Mouse (Mus musculus) frontal cortex, postnatal 10 days (tissue): Measurements from ENCODE around the gene Cdh23.

Source experiments
- DNase-seq, 2 experiments: peaks; one replicate each; pipeline ENCODE4 v3.0.0; 2022; ENCODE audit warnings: low spot score in 2 of 2, mixed read lengths in 1 of 2

Cdh23 gene

DNA sequence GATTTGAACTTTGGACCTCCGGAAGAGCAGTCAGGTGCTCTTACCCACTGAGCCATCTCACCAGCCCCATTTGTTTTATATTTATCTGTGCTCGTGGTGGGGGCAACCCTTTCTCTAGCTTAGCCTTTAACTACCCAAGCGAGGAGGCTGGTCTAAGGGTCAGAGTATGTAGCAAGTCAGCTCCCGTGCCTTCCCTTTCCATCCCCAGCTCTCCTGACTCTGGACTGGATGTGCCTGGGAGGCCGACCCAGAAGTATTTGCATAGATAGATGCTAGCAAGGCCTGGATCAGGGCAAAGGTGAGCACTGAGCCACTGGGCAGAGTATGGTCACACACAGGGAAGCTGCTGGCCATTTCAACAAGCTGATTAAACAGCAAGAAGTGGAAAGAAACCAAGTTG, 12.5 kb upstream of the Cdh23 start:
- no peak for DNase-seq

DNA sequence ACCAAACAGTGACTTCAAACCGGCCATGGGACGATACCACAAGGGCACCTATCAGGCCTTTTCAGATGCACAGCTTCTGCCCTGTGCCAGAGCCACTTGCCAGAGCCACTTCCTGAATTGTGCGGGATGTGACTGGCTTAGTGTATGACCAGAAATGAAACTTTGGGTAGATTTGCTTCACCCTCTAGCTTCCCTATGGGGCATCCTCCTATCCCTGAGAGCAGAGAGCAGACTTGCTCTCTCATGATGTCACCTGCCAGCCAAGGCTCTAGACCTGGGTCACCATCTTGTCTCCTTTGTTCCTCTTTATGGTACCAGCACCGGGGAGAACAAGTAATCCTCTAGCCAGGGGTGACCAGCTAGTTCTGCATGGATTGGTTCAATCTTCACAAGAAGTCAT, 10.0 kb upstream of the Cdh23 start:
- DNase-seq, result no peak

DNA sequence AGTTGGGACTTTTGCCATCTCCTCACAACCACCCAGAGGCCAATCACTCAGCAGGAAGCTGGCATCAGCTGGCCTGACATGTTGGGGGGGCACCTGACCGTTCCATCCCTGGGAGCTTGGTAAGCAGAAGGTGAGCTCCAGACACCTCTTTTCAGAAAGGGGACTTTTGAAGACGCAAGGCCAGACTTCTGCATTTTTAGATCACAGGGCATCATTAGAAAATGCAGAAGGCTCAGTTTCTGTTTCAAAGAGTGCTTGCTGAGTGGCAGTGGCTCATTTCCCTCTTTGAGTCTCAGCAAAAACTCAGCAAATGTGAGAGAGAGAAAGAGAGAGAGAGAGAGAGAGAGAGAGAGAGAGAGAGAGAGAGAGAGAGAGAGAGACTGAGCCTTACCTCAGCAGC, 8.8 kb upstream of the Cdh23 start:
- DNase-seq, result no peak

DNA sequence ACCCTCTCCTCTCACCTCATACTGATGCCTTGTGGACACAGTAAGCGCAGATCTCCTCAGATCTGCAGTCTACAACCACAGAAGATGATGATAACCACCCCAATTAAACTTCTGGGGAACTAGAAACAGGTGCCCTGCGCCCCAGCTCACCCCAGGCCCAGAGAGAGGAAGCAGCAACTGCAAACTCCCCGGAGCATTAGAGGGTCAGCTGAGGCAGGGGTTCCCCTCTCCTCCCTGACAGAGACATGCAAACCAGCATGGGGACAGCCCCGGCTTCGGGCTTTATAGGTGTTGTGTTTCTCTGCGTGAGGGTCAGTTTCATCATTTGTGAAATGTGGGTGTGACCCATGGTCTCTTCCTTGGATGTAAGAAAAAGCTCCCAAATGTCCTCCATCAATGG, 1.5 kb upstream of the Cdh23 start:
- no peak for DNase-seq

DNA sequence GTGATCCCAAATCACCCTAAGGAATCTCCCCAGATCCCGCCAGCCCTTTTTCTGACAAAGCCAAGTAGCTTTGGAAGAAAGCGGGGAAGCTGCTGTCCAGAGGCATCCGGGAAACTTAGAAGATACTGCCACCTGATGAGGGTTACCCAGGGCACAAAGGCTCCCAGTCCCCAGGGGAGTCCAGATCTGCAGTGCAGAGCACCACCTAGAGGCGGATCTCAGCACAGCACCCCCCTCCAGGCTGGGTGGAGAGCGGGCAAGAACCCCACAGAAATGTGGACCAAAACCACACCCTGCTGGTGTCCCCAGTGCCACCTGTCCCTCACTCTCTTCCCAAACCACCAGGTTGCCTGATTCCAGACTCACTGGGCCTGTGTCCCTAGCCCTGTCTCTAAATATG, 685 bp upstream of the Cdh23 start:
- peak in 1 of 2 experiments; percentile 61 for DNase-seq

DNA sequence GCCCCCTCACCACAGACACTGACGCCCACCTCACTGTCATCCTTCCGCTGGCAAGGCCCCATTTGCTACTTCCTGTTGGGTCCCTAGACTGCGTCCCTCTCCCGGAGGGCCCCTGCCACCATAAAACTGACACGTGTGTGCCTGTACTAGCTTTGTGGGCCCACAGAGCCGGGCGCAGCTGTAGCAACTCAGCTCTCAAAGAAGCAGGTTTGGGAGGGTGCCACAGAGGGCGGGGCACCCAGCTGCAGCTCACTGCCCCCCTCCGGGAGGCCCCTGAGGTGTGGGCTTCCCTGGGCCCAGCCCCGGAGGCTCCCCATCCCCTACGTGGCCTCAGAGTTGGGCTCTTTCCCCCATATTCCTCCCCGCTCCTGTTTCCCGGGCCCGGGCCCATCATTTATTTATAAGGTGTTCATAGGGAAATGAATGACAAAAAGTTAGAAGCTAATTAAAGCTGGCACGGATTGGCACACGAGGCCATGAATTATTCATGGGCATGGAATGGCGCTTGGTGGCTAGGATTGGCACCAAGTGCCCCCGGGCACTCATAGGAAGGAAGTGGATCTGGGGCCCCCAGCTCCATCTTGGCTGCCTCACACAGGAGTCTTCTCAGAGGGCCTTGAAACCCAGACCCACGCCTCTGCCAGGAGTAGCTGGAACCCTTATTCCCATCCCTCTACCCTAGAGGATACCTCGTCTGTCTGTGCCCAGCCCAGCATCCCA, 4.5 kb downstream of the Cdh23 start:
- peak; percentile 21 to 32 for DNase-seq

DNA sequence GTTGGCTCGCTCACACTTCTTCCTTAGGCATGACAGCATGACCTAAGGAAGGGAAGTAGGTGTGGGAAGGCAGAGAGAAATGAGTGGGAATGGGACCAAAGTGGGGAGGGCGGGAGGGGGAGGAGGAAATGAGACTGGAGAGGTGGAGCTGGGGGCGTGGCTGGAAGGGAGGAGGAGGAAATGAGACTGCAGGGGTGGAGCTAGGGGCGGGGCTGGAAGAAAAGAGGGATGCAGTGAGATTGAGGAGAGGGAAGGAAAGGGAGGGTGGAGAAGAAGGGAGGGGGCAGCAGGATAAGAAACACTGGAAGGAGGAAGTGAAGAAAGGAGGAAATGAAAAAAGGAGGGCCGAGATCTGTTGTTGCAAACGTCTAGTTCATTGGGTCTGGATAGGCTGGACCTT, 5.3 kb downstream of the Cdh23 start:
- DNase-seq, result no peak

DNA sequence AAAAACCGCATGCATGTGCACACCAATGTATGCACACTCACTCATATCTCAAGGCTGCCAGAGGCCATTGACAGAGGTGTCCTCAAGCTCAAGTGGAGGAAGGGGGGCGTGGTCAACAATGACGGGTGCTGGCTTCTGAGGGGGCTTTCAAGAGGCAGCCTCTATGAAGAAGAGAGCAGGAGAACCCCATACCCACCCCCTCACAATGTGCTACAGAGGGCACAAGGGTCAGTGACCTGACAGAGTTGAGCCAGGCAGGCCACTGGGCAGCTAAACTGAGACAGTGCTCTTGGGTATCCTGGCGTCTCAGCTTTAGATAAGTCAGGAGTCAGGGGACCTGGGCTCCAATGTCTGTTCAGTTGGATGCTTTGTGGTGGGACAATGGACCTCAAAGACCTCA, 6.9 kb downstream of the Cdh23 start:
- DNase-seq, result no peak

DNA sequence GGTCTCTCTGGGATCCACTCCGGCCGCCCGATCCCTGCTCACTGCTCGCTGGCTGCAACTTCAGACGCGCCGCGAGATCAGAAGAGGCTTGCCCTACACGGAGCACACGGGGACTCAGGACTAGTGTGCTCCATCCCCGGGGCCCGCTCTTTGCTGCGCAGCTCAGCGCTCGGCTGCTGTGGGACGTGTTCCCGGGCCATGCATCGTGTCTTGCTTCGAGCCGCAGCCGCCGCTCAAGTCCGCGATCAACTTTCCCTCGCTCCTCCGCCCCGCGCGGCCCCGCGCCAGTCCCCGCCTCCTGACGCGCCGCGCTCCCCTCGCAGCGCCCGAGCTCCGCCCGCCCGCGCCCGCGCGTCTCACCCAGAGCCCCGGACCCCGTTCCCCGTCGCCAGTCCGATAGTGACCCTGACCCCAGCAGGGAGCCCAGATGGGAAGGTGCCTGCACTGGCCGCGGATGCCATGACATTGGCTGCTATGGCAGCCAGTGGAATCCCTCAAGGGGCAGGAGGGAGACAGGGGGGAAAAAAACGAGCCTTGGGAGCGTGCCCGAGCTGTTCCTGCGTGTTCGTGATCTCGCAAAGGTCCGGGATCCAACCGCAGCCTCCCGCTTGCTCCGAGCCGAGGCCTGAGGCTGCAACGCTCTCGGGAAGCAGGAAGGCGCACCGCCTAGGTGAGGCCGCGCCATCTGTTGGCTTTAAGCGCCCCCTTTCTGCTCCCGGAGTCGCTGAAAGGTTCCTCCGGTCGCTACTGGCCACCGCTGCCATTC, 9.1 kb downstream of the Cdh23 start:
- peak in 1 of 2 experiments; percentile 46 for DNase-seq

DNA sequence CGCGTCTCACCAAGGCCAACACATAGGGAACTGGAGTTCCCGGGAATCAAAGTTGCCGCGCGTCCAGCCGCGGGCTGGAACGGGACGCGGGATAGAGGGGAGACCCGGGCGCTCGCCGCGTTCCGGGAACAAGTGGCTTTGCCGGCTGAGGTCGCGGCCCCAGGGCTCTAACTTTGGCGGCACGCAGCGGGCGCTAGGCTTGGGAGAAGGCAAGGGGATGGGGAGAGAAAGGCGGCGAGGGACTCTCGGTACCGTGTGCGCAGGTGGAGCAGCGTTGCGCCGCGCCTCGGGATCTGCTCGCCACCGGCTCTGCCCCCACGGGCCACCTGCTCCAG, 9.7 kb downstream of the Cdh23 start:
- DNase-seq, result no peak

DNA sequence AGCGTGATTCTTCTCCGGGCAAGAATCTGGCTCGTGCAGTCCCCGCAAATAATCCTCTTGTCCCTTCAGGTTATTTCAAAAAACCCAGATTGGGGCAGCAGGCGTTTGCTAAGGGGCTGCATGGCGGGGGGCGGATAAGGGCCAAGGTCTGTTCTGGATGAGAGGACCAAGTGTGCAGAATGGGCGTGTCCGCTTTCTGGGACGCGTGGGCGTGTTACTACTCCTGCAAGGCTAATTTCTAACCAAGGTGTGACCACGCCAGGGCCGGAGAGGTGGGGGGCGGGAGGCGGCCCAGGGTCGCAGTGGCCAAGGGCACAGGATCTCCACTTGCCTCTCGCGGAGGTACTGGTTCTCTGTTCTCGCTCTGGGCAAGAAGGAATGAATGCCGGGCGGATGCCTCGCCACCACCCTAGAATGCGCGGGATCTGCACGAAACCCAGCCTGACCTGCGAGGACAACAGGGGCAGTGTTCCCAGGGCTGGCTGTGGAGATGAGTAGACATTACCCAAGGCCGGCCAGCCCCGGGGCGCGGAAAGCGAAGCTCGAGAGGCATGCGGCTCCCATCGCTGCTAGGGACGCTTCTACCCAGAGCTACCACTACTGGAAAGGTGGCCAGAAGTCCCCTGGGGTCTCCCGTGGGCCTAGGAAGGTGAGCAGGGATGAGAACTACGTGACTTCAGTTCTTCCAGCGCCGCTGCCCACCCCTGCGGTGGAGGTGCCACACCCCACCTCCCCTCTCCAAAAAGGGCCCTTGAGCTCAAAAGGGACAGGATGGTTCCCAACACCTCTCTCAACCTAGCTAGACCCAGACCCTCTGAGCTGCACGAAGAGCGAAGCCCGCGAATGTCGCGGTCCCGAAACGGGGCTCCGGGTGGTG, 10.3 kb downstream of the Cdh23 start:
- DNase-seq, result no peak

DNA sequence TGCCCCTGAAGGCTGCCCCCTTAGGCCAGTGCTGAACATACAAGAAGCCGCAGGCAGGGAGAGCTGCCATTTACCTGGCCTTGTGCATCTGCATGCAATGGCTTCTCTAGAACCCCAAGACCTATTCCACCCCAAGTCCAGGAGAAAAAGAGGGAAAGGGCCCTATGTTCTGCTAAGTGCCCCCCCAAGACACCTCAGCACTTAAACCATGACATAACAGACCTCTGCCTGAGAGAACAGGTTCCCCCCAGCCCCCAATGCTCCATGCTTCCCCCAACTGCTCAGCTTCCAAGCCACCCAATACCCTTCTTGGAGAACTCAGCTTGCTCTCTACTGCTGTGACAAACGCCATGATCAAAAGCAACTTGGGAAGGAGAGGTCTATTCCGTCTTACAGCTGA, 17.4 kb downstream of the Cdh23 start:
- no peak for DNase-seq

DNA sequence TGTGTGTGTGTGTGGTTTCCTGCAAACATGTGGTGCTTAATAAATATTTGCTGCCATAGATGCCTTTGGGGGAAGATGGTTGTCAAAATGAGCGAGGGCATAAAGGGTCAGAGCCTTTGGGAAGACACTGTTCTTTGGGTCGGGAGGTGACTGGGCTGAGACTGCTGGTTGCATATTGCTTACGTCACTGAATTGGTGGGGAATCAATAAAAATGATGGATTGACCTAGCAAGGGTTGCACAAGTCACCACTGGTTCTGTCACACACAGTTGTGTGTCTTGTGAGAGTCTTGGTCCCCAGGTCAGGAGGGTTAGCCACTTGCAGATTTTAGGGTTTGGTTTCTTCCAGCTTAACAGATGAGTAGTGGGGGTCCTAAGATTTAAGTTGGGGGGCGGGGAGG, 19.0 kb downstream of the Cdh23 start:
- no peak for DNase-seq

DNA sequence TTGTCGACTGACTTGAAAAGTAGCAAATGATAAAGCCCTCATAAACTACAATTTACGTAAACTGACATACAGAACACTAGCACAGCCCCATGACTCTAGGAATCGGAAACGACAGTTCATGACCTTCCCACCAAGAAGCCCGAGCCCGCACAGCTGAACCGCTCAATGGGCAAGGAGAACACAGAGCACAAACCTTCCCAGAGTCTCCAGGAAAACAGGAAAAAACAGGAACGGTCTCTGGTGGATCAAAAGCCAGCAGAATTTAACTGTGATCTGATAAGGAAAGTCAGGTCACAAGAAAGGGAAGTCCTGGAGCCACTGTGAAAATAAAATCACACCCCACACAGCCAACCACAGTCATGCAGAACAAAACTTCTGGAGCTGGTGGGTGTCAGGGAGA, 26.1 kb downstream of the Cdh23 start:
- no peak for DNase-seq

DNA sequence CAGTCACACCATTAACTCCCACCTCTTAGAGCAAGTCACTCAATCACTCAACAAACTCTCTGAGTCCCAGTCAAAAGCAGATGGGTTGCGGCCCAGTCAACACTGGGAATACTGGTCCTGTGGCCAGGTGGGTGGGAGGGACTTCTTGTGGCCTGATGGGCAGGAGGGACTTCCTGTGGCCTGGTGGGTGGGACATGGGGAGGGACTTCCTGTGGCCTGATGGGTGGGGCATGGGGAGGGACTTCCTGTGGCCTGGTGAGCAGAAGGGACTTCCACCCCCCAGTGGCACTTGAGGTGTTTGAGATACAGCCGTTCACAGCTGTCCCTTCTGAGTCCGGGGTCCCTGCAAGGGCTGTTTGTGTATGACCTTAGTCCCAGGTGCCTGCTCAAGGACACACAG, 27.7 kb downstream of the Cdh23 start:
- no peak for DNase-seq

DNA sequence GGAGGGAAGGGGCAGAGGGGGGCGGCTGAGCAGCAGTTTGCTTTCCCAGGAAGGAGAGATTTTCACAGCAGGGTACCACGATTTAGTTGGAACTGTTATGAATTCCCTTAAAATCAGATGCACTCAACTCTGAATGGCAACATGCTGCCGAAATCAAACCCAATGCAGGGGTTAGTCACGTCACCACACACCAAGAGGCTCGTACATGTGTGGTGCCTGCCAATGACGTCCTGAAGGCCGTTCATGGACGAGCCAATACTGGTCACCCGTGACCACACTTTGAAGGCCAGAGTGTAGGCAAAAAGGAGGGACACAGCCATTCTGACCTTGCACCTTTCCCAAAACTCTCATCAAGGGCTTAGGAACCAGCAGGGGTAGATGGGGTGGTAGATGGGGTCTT, 35.3 kb downstream of the Cdh23 start:
- no peak for DNase-seq

DNA sequence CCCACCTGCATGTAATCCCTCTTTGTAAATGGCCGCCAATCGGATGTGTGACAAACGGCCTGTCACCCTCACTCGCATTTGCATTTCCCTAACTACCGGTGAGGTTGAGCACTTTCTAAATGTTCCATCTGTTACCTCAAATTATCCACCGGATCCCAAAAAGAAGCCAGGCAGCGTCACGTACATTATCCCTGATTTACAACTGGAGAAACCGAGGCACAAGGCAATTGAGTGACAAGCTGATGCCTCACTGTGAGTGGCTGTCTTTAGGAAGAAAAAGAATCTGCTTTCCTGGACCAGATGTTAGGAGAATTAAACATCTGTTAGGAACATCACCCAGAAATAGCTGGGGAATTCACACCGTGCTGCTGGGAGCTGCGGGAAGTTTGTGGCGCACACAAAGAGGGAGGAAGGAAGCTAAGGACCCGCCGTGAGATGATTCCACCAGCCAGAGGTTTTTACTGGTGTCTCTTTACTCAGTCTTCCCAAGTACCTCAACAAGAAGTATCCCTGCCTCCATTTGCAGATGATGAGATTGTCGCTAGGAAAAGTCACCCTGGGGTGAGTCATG, 36.8 kb downstream of the Cdh23 start:
- no peak for DNase-seq

DNA sequence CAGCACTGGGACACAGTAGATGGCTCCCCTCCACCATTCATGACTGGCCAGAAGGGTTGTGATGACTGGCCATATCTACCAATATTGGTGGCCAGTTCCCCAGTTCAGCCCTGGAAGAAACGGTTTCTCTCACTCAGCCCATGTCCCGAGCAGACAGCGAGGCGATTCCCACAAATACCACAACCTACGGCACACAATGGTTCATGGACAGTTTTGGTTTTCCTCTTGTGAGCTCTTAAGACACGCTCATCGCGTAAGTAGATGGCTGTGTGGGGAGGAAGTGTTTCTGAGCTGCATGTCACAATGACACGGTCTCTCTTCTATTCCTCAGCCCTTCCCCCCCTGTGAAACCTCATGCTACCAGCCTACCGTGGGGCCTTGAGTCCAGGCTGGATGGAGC, 38.1 kb downstream of the Cdh23 start:
- DNase-seq, result no peak

DNA sequence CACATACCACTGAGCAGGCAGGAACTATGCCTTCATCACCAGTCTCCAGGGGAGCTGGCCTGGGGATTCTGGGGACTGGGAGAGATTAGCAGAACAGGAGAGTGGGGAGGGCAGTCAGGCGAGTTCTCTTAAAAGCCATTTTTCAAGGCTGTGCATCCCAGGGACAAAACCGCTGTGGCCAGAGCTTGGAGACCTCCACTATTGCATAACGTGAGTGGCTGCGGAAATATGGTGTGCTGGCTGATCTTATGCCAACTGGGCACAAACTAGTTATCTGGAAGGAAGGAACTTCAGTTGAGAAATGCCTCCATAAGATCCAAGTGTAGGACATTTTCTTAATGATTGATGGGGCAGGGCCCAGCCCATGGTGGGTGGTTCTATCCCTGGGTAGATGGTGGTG, 42.6 kb downstream of the Cdh23 start:
- no peak for DNase-seq

DNA sequence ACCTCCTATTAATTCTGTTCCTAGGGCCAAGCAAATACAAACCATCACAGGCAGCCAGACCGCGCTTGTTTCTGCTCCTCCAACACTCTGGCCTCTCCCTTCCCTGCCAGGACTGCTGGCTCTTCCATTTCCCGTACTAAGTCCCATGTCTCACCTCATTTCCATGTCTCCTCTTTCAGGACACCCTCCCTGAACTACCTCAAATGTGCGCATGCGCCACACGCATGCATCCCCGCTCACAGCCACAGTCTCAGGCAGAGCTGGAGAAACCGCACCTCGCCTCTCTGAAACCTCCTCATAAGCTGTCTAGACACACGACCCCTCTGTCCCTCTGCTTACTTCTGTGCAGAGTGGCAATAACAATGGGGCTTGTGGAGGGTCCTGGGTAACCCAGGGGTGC, 43.2 kb downstream of the Cdh23 start:
- no peak for DNase-seq

DNA sequence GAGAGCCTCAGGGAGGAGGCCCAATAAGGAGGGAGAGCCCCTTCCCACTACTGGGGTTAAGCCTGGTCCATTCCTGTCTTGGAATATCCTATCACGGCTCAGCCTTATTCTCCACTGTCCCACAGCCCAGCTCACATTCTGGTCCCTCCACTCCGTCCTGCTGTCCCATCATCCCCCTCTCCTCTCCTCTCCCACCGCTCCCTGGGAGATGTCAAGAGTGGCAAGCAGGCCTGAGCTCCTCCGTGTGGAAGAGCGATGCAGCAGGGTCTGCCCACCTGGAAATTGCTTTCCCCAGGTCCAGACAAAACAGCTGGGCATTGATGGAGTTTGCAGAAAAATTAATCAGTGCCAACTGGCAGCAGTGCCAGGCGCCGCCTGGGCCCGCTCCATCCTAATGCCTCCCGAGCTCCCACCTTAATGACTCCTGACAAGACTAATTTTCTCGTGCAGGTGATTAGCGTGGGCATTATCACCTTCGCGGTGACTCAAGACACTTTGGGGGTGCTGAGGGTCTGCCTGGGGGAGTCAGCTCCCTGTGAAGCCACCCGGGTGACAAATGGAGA, 52.1 kb downstream of the Cdh23 start:
- DNase-seq, result no peak

DNA sequence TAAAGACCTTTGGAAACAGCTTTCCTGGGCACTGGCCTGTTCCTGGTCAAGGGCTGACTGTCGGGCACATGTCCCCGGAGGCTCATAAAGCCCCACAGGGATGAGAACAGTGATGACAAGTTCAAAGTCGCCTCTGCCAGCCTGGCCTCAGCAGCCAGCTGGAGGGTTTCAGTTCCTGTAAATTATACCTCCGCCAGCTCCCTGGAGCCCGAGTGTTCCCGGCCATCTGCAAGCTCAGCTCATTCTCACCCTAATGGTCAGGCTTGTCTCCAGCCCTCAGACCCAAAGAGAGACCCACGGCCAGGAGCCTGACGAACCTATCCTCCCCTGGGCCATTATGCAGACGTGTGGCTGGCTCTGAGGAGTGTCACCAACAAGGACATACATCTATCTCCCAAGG, 57.0 kb downstream of the Cdh23 start:
- peak; percentile 10 to 15 for DNase-seq
